Mouse (Mus musculus): ENCODE results near the gene Rpl7l1.

DNA sequence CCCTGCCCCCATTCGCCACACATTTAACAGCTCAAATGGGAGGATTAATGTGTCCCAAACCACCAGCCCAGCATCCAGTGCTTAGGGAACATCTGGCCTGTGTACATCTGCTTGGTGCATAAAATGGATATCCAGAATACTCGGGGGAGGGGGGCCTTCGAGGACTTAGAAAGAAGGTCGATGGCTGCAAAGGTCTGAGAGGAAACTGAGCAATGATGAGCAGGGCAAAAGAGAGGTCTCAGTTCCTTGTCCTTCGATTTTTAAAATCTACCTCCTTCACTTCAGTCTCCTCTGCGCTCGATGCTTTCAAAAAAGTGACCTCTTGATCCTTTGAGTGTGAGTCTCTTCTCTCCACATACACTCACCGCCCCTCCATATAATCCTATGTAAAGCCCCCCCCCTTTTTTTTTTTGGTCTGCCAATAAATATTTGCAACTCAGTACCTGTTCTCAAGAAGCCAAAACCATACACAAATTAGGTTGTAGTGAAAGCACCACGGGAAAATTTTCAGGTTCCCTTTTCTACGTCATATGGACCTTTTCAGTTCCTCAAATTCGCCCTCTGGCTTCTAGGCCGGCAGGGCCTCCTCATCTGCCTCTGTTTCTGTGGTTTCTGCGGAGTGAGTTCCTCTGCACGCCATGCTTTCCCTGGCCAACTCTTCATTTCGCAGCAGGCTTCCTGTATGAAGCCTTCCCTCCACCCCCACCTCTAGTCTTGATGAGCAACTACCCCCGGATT lies 31.2 kb downstream of the Rpl7l1 start:
- TF ChIP-seq POLR2A (IDR thresholded peaks at IDR 0.05; ENCODE audit: low read depth, low read length) (no peak), CTCF (conservative IDR thresholded peaks at IDR 0.05; ENCODE audit: insufficient read depth, insufficient read length, low read depth, low read length) (no peak)

Measured in kidney, adult 2 months (tissue).